Mouse (Mus musculus): ENCODE results near the gene Gm45521.

- TF ChIP-seq CTCF (IDR thresholded peaks at IDR 0.05; ENCODE audit: low read depth) (no peak), EP300 (optimal IDR thresholded peaks at IDR 0.05) (no peak)
These were observed 5.5 kb downstream of the Gm45521 start for GRCm38 (mm10) chr14:7962626-7963025.

All from stomach, postnatal 0 days (tissue).